Mouse (Mus musculus): Measurements from ENCODE around the gene Slc4a2. TPM values are rescaled to one million over a fixed set of nuclear protein-coding genes. Genes with fewer than 3 reads are reported as not detected.
A peak's percentile ranks its signal among the peaks of the same experiment; 100 is the strongest.

Slc4a2 gene
- polyA plus RNA-seq, 1 experiment from 2014 or later = 23.1 TPM

DNA sequence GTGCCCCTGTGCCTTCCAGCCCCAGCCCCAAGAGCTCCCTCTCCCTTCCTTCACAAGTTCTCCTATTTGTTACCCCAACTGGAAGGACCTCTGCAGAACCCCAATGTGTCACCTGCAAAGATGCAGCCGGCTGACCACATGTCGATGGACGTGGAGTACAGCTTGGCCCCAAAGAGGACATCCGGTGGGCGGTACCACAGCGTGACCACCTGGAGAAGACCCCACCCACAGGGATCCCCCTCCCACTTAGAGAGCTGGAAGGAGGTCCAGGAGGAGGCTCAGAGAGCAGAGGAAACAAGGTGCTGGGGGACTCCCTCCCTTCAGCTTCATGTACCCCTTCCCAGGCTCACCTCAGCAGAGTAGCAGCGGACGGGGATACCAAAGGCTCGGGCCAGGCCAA is 3.3 kb upstream of the Slc4a2 start:
- Histone ChIP-seq H3K9ac (no peak overlapping the region), H3K27ac (no peak overlapping the region), H3K4me1 (peaks cover 38% of the 10 kb centered on the region), H3K9me3 (no peaks in the 10 kb centered on the region), H3K4me2 (no peak overlapping the region), H3K4me3 (no peak overlapping the region), H3K27me3 (replicated peaks) (no peaks in the 10 kb centered on the region), H3K36me3 (replicated peaks) (no peaks in the 10 kb centered on the region; the same call in 1 of the 2 replicates)
- 94% methylated on average over 9 of the region's 9 CpGs for WGBS
- ATAC-seq (replicated peaks) = no peak

DNA sequence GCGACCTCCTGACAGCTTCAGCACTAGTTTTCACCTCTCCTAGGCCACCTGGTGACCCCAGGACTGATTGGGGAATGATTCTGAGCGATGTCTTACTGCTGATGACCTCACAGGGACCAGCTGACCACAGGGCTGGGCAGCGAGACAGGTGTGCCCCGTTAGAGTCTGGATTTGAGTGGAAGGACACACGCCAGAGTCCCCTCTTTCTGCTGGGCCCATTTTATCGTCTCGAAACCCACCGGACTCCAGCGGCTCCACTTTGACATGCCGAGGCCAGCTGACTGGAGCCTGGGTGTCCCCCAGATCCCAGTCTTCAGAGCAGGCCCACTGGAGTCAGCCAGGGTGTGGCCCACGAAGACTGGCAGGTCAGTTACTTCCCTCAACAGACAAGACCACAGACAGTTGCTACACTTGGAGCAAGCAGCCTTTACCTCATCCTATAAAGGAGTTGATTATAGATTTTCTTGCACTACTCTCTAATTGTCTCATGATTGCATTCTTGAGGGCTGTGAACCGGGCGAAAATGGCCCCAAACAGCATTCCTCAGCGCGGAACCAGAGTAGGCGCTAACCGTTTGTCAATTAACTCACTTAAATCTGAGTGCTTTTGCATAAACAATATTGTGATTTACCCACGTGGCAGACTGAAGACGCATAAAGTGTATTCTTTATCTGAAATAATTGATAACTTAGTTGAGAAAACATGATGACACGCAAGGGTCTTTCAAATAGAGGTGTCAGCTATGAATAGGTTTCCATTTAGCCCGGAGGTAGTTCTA is 556 bp downstream of the Slc4a2 start:
- Histone ChIP-seq H3K27ac (peak overlapping the region; percentile 88), H3K36me3 (replicated peaks) (no peaks in the 10 kb centered on the region; the same call in 1 of the 2 replicates), H3K4me3 (peak overlapping the region; percentile 64), H3K9ac (peak overlapping the region; percentile 65), H3K27me3 (replicated peaks) (peaks cover 7% of the 10 kb centered on the region; the same call in 1 of the 2 replicates), H3K9me3 (no peaks in the 10 kb centered on the region), H3K4me1 (peaks cover 60% of the 10 kb centered on the region), H3K4me2 (peak overlapping the region; percentile 91)
- 15% methylated on average over 21 of the region's 21 CpGs for WGBS
- peak; percentile 3; the same call in 1 of the 2 replicates for ATAC-seq (replicated peaks)

DNA sequence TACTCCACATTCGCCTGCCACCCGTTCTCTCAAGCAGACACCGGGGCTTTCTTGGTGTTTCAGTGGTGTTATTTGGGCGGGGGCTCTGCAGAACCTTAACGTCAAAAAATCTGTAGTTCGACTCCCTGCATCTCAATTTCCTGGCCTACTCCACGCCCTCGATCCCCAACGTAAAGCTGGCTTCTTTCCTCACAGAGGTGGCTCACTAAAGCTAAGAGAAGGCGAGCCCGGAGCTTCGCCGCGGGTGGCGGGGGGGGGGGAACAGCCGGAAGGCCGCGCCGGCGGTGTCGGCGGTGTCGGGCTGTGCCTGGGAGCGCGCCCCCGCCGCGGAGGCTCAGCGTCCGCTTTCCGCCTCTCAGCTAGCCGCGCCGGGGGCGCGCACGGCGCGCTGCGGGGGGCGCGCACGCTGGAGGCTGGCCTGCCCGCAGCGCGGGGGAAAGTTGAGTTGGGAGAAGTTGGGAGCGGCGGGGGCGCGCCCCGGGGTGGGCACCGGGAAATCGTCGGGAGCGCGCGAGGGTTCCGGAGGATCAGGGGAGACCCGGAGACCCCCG is 1.3 kb downstream of the Slc4a2 start:
- Histone ChIP-seq H3K4me1 (peaks cover 60% of the 10 kb centered on the region), H3K4me3 (peak overlapping the region; percentile 64), H3K9me3 (no peaks in the 10 kb centered on the region), H3K27me3 (replicated peaks) (peaks cover 7% of the 10 kb centered on the region; the same call in 1 of the 2 replicates), H3K27ac (peak overlapping the region; percentile 88), H3K9ac (peak overlapping the region; percentile 43), H3K36me3 (replicated peaks) (no peaks in the 10 kb centered on the region; the same call in 1 of the 2 replicates), H3K4me2 (peak overlapping the region; percentile 91)
- under 1% methylated on average over 57 of the region's 60 CpGs for WGBS
- no peak for ATAC-seq (replicated peaks)

DNA sequence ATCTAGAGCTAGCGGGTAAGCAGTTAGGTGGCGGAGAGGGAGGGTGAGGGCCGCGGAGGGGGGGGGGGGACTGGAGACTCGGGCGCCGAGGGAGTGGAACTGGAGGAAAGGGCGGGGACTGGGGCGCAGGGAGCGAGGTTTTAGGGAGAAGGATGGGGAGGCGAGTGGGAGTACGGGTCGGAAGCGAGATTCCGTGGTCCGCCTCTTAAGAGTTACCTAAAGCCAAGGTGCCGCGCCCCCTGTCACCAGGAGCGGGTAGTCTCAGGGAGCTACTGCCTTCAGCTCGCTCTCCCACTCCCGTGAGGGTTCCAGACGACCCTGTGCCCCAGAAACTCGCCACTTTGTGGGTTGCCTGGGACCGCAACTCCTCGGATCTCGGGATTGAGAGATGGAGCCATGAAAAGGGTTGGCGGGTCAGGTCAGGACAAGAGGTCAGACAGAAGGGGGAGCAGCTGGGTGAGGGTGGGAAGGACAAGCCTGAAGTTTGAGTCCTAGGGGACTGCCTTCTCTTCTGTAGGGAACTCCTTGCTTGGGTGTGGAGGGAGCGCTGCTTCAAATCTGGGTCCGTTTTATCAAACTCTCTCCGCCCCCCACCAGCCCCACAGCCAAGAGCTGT is 1.9 kb downstream of the Slc4a2 start:
- H3K4me3 ChIP-seq = peak overlapping the region; percentile 64
- H3K4me2 ChIP-seq = peak overlapping the region; percentile 91
- H3K27me3 ChIP-seq (replicated peaks) = peaks cover 7% of the 10 kb centered on the region; the same call in 1 of the 2 replicates
- H3K27ac ChIP-seq = 0 out of 2 replicates have a peak overlapping the region, but pooled peaks have one; percentile 34
- WGBS = under 1% methylated on average over 29 of the region's 30 CpGs
- no peak for ATAC-seq (replicated peaks)
- H3K9me3 ChIP-seq = no peaks in the 10 kb centered on the region
- H3K9ac ChIP-seq = peak overlapping the region; percentile 43
- H3K4me1 ChIP-seq = peaks cover 60% of the 10 kb centered on the region
- H3K36me3 ChIP-seq (replicated peaks) = no peaks in the 10 kb centered on the region; the same call in 1 of the 2 replicates

DNA sequence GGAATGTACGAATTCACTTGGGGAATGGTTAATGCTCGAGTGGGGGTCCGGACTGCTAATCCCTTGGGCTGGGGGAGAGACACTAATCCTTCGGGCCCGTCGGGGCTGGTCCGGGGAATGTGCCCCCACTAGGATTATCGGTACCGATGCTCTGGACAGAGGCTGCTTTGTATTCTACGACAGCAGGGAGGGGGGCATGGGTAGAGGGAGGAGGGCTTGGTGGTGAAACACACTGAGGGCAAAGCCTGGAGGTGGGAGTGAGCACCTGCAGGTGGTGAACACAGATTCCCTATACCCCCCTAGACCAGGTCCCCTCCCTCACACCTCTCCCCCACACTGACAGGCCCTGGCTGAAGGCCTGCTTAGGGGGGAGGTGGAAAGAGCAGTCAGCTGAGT is 2.4 kb downstream of the Slc4a2 start:
- Histone ChIP-seq H3K9me3 (no peaks in the 10 kb centered on the region), H3K36me3 (replicated peaks) (peaks cover 2% of the 10 kb centered on the region; the same call in 1 of the 2 replicates), H3K27me3 (replicated peaks) (peaks cover 7% of the 10 kb centered on the region; the same call in 1 of the 2 replicates), H3K4me3 (peak overlapping the region; percentile 64), H3K9ac (peak overlapping the region; percentile 43; the same call in 1 of the 2 replicates), H3K27ac (no peak overlapping the region), H3K4me1 (peaks cover 60% of the 10 kb centered on the region), H3K4me2 (peak overlapping the region; percentile 91)
- 1% methylated on average over 10 of the region's 10 CpGs for WGBS
- ATAC-seq (replicated peaks) = no peak

DNA sequence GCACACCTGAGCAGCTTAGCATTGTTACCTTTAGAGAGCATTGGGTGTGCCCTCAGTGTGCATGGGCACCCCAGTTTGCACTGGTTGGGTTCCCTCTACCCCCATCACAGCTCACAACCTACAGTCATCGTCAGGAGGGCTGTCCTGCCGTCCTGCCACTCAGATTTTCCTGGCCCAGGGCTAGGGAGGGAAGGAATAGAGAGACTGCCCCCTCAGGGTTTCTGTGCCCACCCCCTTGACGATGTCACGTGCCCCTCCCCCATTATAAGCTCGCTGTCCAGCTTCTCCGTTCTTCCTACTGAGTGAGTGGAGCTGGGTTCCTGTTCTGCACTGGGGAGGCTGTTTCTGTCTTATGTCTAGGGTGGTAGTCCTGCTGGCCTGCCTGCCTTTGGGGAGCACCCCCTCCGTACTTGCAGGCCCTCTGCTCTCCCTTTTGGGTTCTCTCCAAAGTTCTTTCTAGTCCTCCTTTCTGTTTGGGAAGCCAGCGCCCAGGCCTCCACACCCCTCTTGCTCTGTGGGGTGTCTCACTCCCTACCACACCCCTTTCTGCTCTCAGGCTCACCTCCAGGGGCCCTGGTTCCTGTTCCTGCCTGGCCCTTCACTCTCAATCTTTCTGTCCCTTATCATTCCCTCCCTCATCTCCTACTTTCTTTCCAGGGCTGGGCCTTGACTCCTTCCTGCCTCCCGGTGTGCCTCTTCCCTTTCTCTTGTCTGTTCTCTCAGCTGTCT is 3.1 kb downstream of the Slc4a2 start:
- 8% methylated on average over 9 of the region's 9 CpGs for WGBS
- no peak for ATAC-seq (replicated peaks)
- Histone ChIP-seq H3K4me1 (peaks cover 59% of the 10 kb centered on the region), H3K4me2 (peak overlapping the region; percentile 91), H3K27ac (no peak overlapping the region), H3K4me3 (peak overlapping the region; percentile 64), H3K27me3 (replicated peaks) (peaks cover 7% of the 10 kb centered on the region; the same call in 1 of the 2 replicates), H3K36me3 (replicated peaks) (peaks cover 3% of the 10 kb centered on the region; the same call in 1 of the 2 replicates), H3K9me3 (no peaks in the 10 kb centered on the region), H3K9ac (no peak overlapping the region)

DNA sequence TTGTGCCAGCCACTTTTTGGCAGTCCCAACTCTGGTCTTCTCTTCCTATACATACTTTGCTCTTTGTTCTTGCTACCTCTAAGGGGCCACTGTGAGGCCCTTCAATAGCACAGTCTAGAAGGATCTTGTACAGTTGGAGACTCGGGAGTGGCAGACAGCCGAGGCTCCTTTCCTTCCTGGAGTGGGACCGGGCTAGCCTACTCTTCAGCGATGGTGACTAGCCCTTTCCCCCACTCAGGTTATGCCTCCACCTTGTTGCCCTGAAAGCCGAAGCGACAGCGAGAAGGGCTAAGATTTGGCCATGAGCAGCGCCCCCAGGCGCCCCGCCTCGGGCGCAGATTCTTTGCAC is 3.6 kb downstream of the Slc4a2 start:
- 17% methylated on average over 12 of the region's 12 CpGs for WGBS
- Histone ChIP-seq H3K4me1 (peaks cover 54% of the 10 kb centered on the region), H3K36me3 (replicated peaks) (0 out of 2 replicates have a peak, but pooled peaks cover 3% of the 10 kb centered on the region), H3K4me3 (no peak overlapping the region), H3K27ac (no peak overlapping the region), H3K9me3 (no peaks in the 10 kb centered on the region), H3K4me2 (no peak overlapping the region), H3K27me3 (replicated peaks) (peaks cover 7% of the 10 kb centered on the region; the same call in 1 of the 2 replicates), H3K9ac (no peak overlapping the region)
- ATAC-seq (replicated peaks) = no peak

DNA sequence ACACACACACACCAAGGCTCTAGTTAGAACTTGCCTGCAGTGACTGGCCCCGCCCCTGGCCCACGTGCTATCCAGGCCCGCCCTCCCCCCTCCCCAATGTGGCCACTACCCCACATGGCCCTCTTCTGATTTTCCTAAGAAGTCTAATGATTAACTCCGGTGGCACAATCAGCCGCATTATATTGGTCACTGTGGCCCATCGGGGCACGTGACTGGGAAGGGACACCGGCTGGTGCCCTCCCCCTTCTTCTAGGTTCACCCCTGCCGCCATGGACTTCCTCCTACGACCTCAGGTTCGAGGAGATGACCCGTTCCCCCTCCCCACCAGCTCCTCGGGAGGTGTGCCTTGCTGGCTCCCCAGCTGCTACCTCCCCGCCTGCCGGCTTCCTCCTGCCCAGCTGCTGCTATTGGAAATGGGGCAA is 4.4 kb downstream of the Slc4a2 start:
- no peak overlapping the region for H3K4me3 ChIP-seq
- no peaks in the 10 kb centered on the region for H3K9me3 ChIP-seq
- peak overlapping the region; percentile 25; the same call in 1 of the 2 replicates for H3K4me2 ChIP-seq
- H3K4me1 ChIP-seq = peaks cover 46% of the 10 kb centered on the region
- 0 out of 2 replicates have a peak, but pooled peaks cover 8% of the 10 kb centered on the region for H3K36me3 ChIP-seq (replicated peaks)
- WGBS = 9% methylated on average over 15 of the region's 15 CpGs
- H3K27ac ChIP-seq = no peak overlapping the region
- peaks cover 7% of the 10 kb centered on the region; the same call in 1 of the 2 replicates for H3K27me3 ChIP-seq (replicated peaks)
- no peak overlapping the region for H3K9ac ChIP-seq
- no peak for ATAC-seq (replicated peaks)

DNA sequence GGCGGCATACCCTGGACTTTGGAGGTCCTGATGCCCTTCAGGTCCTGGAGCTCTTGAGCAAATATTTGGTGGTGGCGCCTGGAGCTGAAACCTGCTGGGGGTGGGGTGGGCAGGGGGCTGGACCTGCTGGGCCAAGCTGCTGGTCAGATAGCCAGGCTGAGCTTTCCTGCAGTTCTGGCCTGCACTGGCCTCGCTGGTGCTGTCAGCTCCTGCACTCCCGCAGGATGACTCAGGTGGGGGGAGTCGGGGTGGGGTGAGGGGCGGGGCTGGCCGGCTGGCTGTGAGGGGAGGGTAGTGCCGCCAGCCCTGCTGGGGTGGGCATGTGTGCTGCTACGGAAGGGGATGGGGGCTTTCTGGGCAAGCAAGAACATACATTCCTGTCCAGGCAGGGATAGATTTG is 5.0 kb downstream of the Slc4a2 start:
- peaks cover 7% of the 10 kb centered on the region; the same call in 1 of the 2 replicates for H3K27me3 ChIP-seq (replicated peaks)
- no peak for ATAC-seq (replicated peaks)
- H3K27ac ChIP-seq = no peak overlapping the region
- H3K36me3 ChIP-seq (replicated peaks) = 0 out of 2 replicates have a peak, but pooled peaks cover 8% of the 10 kb centered on the region
- H3K4me1 ChIP-seq = peaks cover 46% of the 10 kb centered on the region
- no peaks in the 10 kb centered on the region for H3K9me3 ChIP-seq
- 0 out of 2 replicates have a peak overlapping the region, but pooled peaks have one; percentile 25 for H3K4me2 ChIP-seq
- H3K9ac ChIP-seq = no peak overlapping the region
- 18% methylated on average over 9 of the region's 9 CpGs for WGBS
- H3K4me3 ChIP-seq = no peak overlapping the region

DNA sequence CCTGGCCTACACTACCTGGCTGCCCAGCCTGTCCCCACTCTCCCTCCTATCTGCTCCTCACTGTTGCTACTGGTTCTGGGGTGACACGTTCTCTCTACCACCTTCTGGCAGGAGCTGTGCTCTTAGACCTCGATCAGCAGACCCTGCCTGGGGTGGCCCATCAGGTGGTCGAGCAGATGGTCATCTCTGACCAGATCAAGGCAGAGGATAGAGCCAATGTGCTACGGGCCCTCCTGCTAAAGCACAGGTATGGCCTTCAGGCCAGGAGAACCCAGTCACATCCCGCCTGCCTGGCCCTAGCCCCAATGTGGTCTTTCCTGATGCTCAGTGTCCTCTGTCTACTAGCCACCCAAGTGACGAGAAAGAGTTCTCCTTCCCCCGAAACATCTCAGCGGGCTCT is 10.4 kb downstream of the Slc4a2 start:
- Histone ChIP-seq H3K27ac (no peak overlapping the region), H3K27me3 (replicated peaks) (no peaks in the 10 kb centered on the region), H3K9ac (no peak overlapping the region), H3K4me2 (no peak overlapping the region), H3K4me3 (no peak overlapping the region), H3K4me1 (no peaks in the 10 kb centered on the region), H3K36me3 (replicated peaks) (0 out of 2 replicates have a peak, but pooled peaks cover 12% of the 10 kb centered on the region), H3K9me3 (no peaks in the 10 kb centered on the region)
- 89% methylated on average over 8 of the region's 8 CpGs for WGBS
- no peak for ATAC-seq (replicated peaks)

DNA sequence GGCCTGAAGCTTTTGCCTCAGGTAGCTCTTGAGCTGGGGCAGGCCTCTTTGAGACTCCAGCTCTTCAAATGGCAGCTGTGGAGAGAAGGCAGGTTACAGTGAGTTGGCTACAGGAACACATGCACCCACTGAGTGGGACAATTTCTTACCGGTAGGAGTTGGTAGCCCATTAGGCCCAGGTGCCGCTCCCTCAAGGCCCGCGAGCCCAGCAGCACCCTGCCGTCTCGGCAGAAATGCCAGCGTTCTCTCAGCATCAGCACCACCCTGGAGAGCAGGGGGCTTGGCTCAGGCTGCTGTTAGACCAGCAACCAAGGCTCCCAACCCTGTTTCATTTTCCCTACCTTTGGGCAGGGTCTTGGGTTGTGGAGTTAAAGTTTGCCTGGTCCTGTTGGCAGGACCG is 17.6 kb downstream of the Slc4a2 start:
- no peak for ATAC-seq (replicated peaks)
- H3K4me3 ChIP-seq = no peak overlapping the region
- H3K27ac ChIP-seq = no peak overlapping the region
- no peaks in the 10 kb centered on the region for H3K9me3 ChIP-seq
- H3K4me1 ChIP-seq = peaks cover 20% of the 10 kb centered on the region
- H3K4me2 ChIP-seq = no peak overlapping the region
- H3K9ac ChIP-seq = no peak overlapping the region
- no peaks in the 10 kb centered on the region for H3K27me3 ChIP-seq (replicated peaks)
- 91% methylated on average over 8 of the region's 8 CpGs for WGBS
- H3K36me3 ChIP-seq (replicated peaks) = 0 out of 2 replicates have a peak, but pooled peaks cover 3% of the 10 kb centered on the region
